9 mouse cellular contexts compared by ENCODE assay signal in genomic region chr11:104625453-104626402, GRCm38 (mm10). TPM values are rescaled to one million over a fixed set of nuclear protein-coding genes. Genes with fewer than 3 reads are reported as not detected.
A peak's percentile ranks its signal among the peaks of the same experiment; 100 is the strongest.
DNase-seq lines count a peak whose midpoint lies in the region; ATAC-seq and TF ChIP-seq lines count a peak whose summit lies in the region.
"Had no signal": no experiment of that assay in that cellular context is flagged by ENCODE, and none has a peak within 500 bp of the region (broad histone marks: within the 10 kb centered on the region; RNA-seq: fewer than 3 reads in every experiment).

No protein-coding gene starts in this region.

- no peaks in the 10 kb centered on the region for H3K9me3 ChIP-seq in heart, embryonic 11.5 days (replicated peaks; ENCODE audit: control insufficient read depth, low read length)
- H3K9me3 ChIP-seq in lung, embryonic 15.5 days = no peaks in the 10 kb centered on the region

- peak; percentile 12 for DNase-seq in kidney, adult 2 months
- DNase-seq in kidney, postnatal 25 days = no peak
- peak; percentile 54 for DNase-seq in brain, embryonic 14.5 days (ENCODE audit: low read depth)
- no peak for DNase-seq in frontal cortex, postnatal 36 days (ENCODE audit: low spot score in 2 of 2)
- no peak for DNase-seq in cerebellum, adult 11-12 months

- ATAC-seq in heart, embryonic 11.5 days (replicated peaks; ENCODE audit: insufficient number of reproducible peaks, low FRiP score, low TSS enrichment) = 0 out of 2 replicates have a peak, but pooled peaks have one; percentile 32
- peak; percentile 89 for ATAC-seq in lung, embryonic 15.5 days (ENCODE audit: borderline replicate concordance, extremely low read depth, low FRiP score, low TSS enrichment)
- ATAC-seq in erythroid progenitor cell, adult 5-6 weeks (replicated peaks; ENCODE audit: low FRiP score, poor library complexity, severe bottlenecking) = no peak

- H3K9ac ChIP-seq in heart, embryonic 11.5 days (ENCODE audit: low read depth, low read length) = no peak overlapping the region
- H3K9ac ChIP-seq in lung, embryonic 15.5 days = no peak overlapping the region

- H3K4me1 ChIP-seq in kidney, adult 2 months (ENCODE audit: control insufficient read depth, insufficient read depth, low read length) = peaks cover 3% of the 10 kb centered on the region; the same call in 1 of the 2 replicates
- H3K4me1 ChIP-seq in heart, embryonic 11.5 days (ENCODE audit: control insufficient read depth, insufficient read depth, low read length) = peaks cover 23% of the 10 kb centered on the region
- H3K4me1 ChIP-seq in lung, embryonic 15.5 days = peaks cover 16% of the 10 kb centered on the region

- H3K36me3 ChIP-seq in kidney, adult 2 months (ENCODE audit: control insufficient read depth, insufficient read depth, low read length) = no peaks in the 10 kb centered on the region
- H3K36me3 ChIP-seq in heart, embryonic 11.5 days (ENCODE audit: control insufficient read depth, insufficient read depth, low read length) = no peaks in the 10 kb centered on the region
- H3K36me3 ChIP-seq in lung, embryonic 15.5 days = no peaks in the 10 kb centered on the region

- TF ChIP-seq POLR2A in kidney, adult 2 months (IDR thresholded peaks at IDR 0.05; ENCODE audit: low read depth, low read length) = no peak
- no peak for TF ChIP-seq POLR2A in brain, embryonic 14.5 days (IDR thresholded peaks at IDR 0.05; ENCODE audit: borderline replicate concordance, extremely low read depth, insufficient read depth, insufficient read length, poor library complexity, severe bottlenecking)

- TF ChIP-seq CTCF in kidney, adult 2 months (conservative IDR thresholded peaks at IDR 0.05; ENCODE audit: insufficient read depth, insufficient read length, low read depth, low read length) = no peak
- no peak for TF ChIP-seq CTCF in brain, embryonic 14.5 days (IDR thresholded peaks at IDR 0.05; ENCODE audit: borderline replicate concordance, extremely low read depth, insufficient read depth, insufficient read length)

- H3K4me2 ChIP-seq in heart, embryonic 11.5 days = no peak overlapping the region
- H3K4me2 ChIP-seq in lung, embryonic 15.5 days = 0 out of 2 replicates have a peak overlapping the region, but pooled peaks have one; percentile 0

- WGBS in kidney, adult 2 months = 42% methylated on average over 12 of the region's 12 CpGs
- 37% methylated on average over 12 of the region's 12 CpGs for WGBS in heart, embryonic 11.5 days (ENCODE audit: insufficient replicate concordance)
- WGBS in lung, embryonic 15.5 days = 25% methylated on average over 12 of the region's 12 CpGs

- H3K27me3 ChIP-seq in kidney, adult 2 months (replicated peaks; ENCODE audit: control insufficient read depth, insufficient read depth, low read length) = no peaks in the 10 kb centered on the region
- no peaks in the 10 kb centered on the region for H3K27me3 ChIP-seq in heart, embryonic 11.5 days (ENCODE audit: control insufficient read depth, insufficient read depth, low read length)
- H3K27me3 ChIP-seq in lung, embryonic 15.5 days = no peaks in the 10 kb centered on the region

- H3K4me3 ChIP-seq in kidney, adult 2 months (ENCODE audit: insufficient read depth, low read depth, low read length) = no peak overlapping the region
- no peak overlapping the region for H3K4me3 ChIP-seq in heart, embryonic 11.5 days (ENCODE audit: low read depth, low read length)
- H3K4me3 ChIP-seq in lung, embryonic 15.5 days = no peak overlapping the region

- H3K27ac ChIP-seq in kidney, adult 2 months (ENCODE audit: insufficient read depth, low read depth, low read length) = no peak overlapping the region
- H3K27ac ChIP-seq in heart, embryonic 11.5 days (ENCODE audit: low read depth, low read length) = no peak overlapping the region; the same call in 1 of the 2 replicates
- peak overlapping the region; percentile 79 for H3K27ac ChIP-seq in lung, embryonic 15.5 days

RNA-seq across cellular contexts. Expression of gene Itgb3, which starts 17.9 kb away (rescaled TPM):
- 0.99 and 1.3 TPM in 2 replicates for polyA plus RNA-seq in kidney, adult 2 months (2012; rRNA removed)
- 0.64 and 1.9 TPM in 2 replicates for polyA plus RNA-seq in brain, embryonic 14.5 days (2012; rRNA removed)
- 3.9 and 4.6 TPM in 2 replicates for polyA plus RNA-seq in heart, embryonic 11.5 days (2014; fragmentation: Nextera tagmentation; extraction: Ambion mirVana)
- 4.4 TPM in 2 replicates for polyA plus RNA-seq in lung, embryonic 15.5 days (2015; fragmentation: Nextera tagmentation; extraction: Ambion mirVana)
- 2.1 TPM in 1 of 2 replicates, not detected in the other for total RNA-seq in erythroid progenitor cell, adult 5-6 weeks (2015; ENCODE audit: low replicate concordance)
- 2.4 and 3.6 TPM in 2 replicates for total RNA-seq in erythroid progenitor cell, adult 5-6 weeks (2017; ENCODE audit: low replicate concordance)

RNA-seq across cellular contexts. Expression of gene Gm11639, which starts 59.8 kb away (rescaled TPM):
- under 0.01 TPM in 1 of 2 replicates, not detected in the other for polyA plus RNA-seq in kidney, adult 2 months (2012; rRNA removed)
- under 0.01 and 0.10 TPM in 2 replicates for polyA plus RNA-seq in brain, embryonic 14.5 days (2012; rRNA removed)
- 0.03 TPM in 1 of 2 replicates, not detected in the other for polyA plus RNA-seq in heart, embryonic 11.5 days (2014; fragmentation: Nextera tagmentation; extraction: Ambion mirVana)
- polyA plus RNA-seq in lung, embryonic 15.5 days (2015; fragmentation: Nextera tagmentation; extraction: Ambion mirVana) = not detected in 2 replicates
- not detected in 2 replicates for total RNA-seq in erythroid progenitor cell, adult 5-6 weeks (2015; ENCODE audit: low replicate concordance)
- not detected in 2 replicates for total RNA-seq in erythroid progenitor cell, adult 5-6 weeks (2017; ENCODE audit: low replicate concordance)
- polyA plus RNA-seq: liver, adult 2 months had no signal

Comparison
In these comparisons a context has a peak if more than half of its experiments do, and no peak if none do; other contexts are left out.
1. DNase-seq: peak in kidney, adult 2 months (single experiment) and brain, embryonic 14.5 days (single experiment); none in kidney, postnatal 25 days (0 of 2), frontal cortex, postnatal 36 days (0 of 2) and cerebellum, adult 11-12 months (single experiment).